Mouse (Mus musculus) forebrain, postnatal 0 days (tissue): ENCODE data around the gene Tirap. TPM values are rescaled to one million over a fixed set of nuclear protein-coding genes. Genes with fewer than 3 reads are reported as not detected.

Experiments used
- ATAC-seq: fragments of 200-750 bp; cut with Nextera tagmentation; 2 replicates; pipeline ENCODE4 v1.8.0; 2017; ENCODE audit warnings: mild to moderate bottlenecking, moderate library complexity
- DNase-seq: peaks from one replicate; pipeline ENCODE4 v3.0.0-alpha.2; 2015
- H3K27ac ChIP-seq: fragments of 300-500 bp; sonication (generic); 2 replicates; pipeline ENCODE4 v1.5.1; 2014; ENCODE audit warnings: low read depth, mild to moderate bottlenecking, antibody characterized with exemption, low read length, moderate library complexity, mixed read lengths
- H3K27me3 ChIP-seq: fragments of 300-500 bp; sonication (generic); 2 replicates; pipeline ENCODE4 v1.6.1; 2014; ENCODE audit warnings: mild to moderate bottlenecking, low read length, mixed read lengths; ENCODE audit not compliant: insufficient read depth
- H3K36me3 ChIP-seq: fragments of 300-500 bp; sonication (generic); 2 replicates; pipeline ENCODE4 v1.6.1; 2014; ENCODE audit warnings: mild to moderate bottlenecking, moderate library complexity; ENCODE audit not compliant: insufficient read depth
- H3K4me1 ChIP-seq: fragments of 300-500 bp; sonication (generic); 2 replicates; pipeline ENCODE4 v1.6.1; 2014; ENCODE audit warnings: antibody characterized with exemption; ENCODE audit not compliant: insufficient read depth
- H3K4me2 ChIP-seq: fragments of 300-500 bp; sonication (generic); 2 replicates; pipeline ENCODE4 v1.6.1; 2014; ENCODE audit warnings: low read depth, mild to moderate bottlenecking, moderate library complexity
- H3K4me3 ChIP-seq: fragments of 300-500 bp; sonication (generic); 2 replicates; pipeline ENCODE4 v1.5.1; 2014; ENCODE audit warnings: low read depth, low read length, mixed read lengths
- H3K9ac ChIP-seq: fragments of 300-500 bp; sonication (generic); 2 replicates; pipeline ENCODE4 v1.6.1; 2014; ENCODE audit warnings: mild to moderate bottlenecking
- H3K9me3 ChIP-seq: fragments of 300-500 bp; sonication (generic); 2 replicates; pipeline ENCODE4 v1.6.1; 2016; ENCODE audit warnings: low read length
- CTCF ChIP-seq: sonication (generic); IDR thresholded peaks from 2 replicates; pipeline ENCODE4 v1.5.1; 2016; ENCODE audit warnings: antibody characterized with exemption, control low read depth, low read depth
- WGBS: fragments of 180-500 bp; shearing (Covaris S2); extraction: QIAGEN DNeasy Blood & Tissue Kit; methylation state at CpG from one replicate; pipeline ENCODE4 v1.1.7; 2014; 5-methylcytosine and 5-hydroxymethylcytosine counted together
- polyA plus RNA-seq: library from polyadenylated mRNA; unstranded; fragments of >200 nt; fragmentation: Nextera tagmentation; extraction: Ambion mirVana; gene quantifications from 2 replicates; pipeline ENCODE4 v1.2.1, GENCODE M21; 2015
- total RNA-seq: library from RNA; depleted of rRNA; stranded (reverse); fragments of >200 nt; gene quantifications from 2 replicates; pipeline ENCODE4 v1.2.3, GENCODE M21; 2014

Gene Tirap
- total and polyA plus RNA-seq, 2 experiments from 2014 or later, result 2.0 to 2.1 TPM

DNA sequence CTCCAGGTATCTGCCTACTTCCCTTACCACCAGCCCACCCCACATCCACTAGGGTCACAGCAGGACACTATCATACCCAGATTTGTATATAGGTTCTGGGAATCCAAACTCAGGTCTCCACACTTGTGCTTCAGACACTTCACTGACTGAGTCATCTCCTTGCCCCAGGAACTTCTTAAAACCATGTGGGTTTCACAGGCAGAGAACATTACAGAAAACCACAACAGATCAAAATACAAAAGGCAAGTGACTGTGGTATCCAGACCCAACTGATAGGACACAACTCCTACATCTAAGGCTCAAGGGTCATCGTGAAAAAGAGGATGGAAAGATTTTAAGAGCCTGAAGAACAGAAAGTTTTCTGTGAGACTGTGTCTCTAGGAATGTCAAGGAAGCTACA is 26.8 kb downstream of the Tirap start:
- ATAC-seq, result no peak
- H3K27ac ChIP-seq, result no peak overlapping the region
- no peaks in the 10 kb centered on the region for H3K9me3 ChIP-seq
- no peak for TF ChIP-seq CTCF
- H3K4me3 ChIP-seq, result no peak overlapping the region
- H3K36me3 ChIP-seq, result peaks cover 13% of the 10 kb centered on the region
- H3K4me1 ChIP-seq, result no peaks in the 10 kb centered on the region
- H3K4me2 ChIP-seq, result no peak overlapping the region
- H3K9ac ChIP-seq, result no peak overlapping the region
- DNase-seq, result no peak
- 93% methylated on average over 1 of the region's 1 CpGs for WGBS
- no peaks in the 10 kb centered on the region for H3K27me3 ChIP-seq

DNA sequence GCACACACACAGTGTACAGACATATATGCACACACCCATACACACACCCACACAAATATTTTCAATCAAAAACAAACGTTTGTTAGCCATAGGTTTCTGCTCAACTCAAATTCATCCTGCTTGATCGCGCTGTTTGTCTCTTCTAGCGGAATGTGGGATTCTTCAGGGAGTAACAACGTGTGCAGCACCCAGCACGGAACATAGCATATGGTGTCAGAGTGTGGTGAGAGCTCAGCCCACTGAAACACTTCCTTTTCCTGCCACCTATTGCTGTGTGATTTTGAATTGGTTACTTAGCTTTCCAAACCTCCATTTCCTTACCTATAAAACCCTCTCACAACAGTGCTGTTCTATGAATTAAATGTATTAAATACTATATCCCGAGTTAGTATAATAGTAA is 30.0 kb downstream of the Tirap start:
- TF ChIP-seq CTCF, result no peak
- H3K36me3 ChIP-seq, result peaks cover 13% of the 10 kb centered on the region
- WGBS, result 90% methylated on average over 7 of the region's 7 CpGs
- H3K27me3 ChIP-seq, result no peaks in the 10 kb centered on the region
- H3K4me3 ChIP-seq, result no peak overlapping the region
- no peaks in the 10 kb centered on the region for H3K9me3 ChIP-seq
- no peaks in the 10 kb centered on the region for H3K4me1 ChIP-seq
- DNase-seq (no peak), ATAC-seq (no peak)
- no peak overlapping the region for H3K9ac ChIP-seq
- H3K4me2 ChIP-seq, result no peak overlapping the region
- no peak overlapping the region for H3K27ac ChIP-seq

DNA sequence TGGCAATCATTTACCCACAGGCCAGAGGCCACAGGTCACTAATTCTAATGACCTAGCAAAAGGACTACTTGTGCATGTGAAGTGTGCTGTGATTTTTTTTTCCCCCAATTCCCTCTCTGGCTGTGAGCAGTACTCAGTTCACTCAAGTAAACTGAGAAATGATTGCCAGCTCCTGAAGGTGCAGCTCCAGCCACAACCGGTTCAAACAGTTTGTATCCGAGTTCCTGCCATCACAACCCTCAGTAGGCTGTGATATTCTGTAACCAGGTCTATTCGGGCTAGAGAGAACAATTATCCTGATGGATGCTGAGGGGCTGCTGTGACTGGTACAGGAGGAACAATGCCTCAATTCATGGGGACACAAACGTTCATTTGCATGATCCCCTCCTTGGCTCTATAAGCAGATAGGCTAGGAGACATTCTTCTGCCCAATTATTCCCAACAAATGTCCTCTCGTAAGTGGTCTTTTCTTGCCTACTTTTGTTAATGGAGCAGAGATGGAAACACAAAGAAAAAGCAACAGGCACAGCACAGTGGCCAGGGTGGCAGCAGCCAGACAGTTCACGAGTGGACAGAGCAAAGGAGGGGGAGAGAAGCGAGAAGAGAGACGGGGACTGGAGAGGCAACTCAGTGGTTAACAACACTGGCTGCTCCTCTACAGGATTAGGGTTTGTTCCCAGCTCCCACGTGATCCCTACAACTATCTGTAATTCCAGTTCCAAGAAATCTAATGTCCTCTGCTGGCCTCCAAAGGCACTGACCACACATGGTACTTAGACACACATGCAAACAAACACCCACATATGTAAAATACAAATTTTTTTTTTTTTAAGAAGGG is 33.1 kb downstream of the Tirap start:
- Histone ChIP-seq H3K9me3 (no peaks in the 10 kb centered on the region), H3K27ac (no peak overlapping the region), H3K9ac (no peak overlapping the region), H3K4me3 (no peak overlapping the region), H3K36me3 (peaks cover 13% of the 10 kb centered on the region), H3K4me2 (no peak overlapping the region), H3K27me3 (no peaks in the 10 kb centered on the region), H3K4me1 (no peaks in the 10 kb centered on the region)
- peak; percentile 3; the same call in 1 of the 2 replicates for TF ChIP-seq CTCF
- DNase-seq (peak; percentile 10), ATAC-seq (peak; percentile 71)
- WGBS, result 11% methylated on average over 9 of the region's 9 CpGs

DNA sequence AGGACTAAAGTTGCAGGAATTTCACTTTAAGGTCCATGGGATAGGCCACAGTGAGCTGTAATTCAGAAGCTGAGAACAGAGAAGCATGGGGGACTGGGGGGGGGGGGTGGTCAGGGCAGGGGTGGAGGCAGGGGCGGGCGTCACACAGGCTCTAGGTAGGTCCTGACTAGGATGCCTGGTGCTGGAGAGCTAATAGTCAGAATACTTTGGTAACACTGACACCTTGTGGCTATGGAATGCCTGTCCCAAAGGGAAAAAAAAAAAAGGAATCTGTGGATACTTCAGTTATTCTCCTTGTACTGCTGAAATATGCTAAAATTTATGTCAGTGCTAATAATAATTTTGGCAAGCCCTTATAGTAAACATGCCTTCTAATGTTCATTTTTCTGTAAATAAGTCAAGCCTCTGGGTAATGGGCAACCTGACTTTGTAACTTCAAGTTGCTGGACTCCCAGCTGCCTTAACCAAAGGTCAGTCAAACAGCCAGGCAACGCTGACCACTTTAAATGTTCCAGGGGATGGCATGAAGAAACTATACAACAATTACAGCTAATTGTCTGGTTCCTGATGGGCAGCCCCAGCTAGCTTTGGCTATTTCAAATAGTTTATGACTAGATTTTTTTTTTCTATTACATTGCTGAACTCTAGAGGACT is 33.8 kb downstream of the Tirap start:
- no peaks in the 10 kb centered on the region for H3K27me3 ChIP-seq
- peaks cover 13% of the 10 kb centered on the region for H3K36me3 ChIP-seq
- peak; percentile 78 for TF ChIP-seq CTCF
- H3K4me1 ChIP-seq, result no peaks in the 10 kb centered on the region
- 11% methylated on average over 3 of the region's 3 CpGs for WGBS
- H3K9ac ChIP-seq, result no peak overlapping the region
- H3K4me2 ChIP-seq, result no peak overlapping the region
- H3K27ac ChIP-seq, result no peak overlapping the region
- no peaks in the 10 kb centered on the region for H3K9me3 ChIP-seq
- DNase-seq (peak; percentile 70), ATAC-seq (peak; percentile 74; the same call in 1 of the 2 replicates)
- no peak overlapping the region for H3K4me3 ChIP-seq

DNA sequence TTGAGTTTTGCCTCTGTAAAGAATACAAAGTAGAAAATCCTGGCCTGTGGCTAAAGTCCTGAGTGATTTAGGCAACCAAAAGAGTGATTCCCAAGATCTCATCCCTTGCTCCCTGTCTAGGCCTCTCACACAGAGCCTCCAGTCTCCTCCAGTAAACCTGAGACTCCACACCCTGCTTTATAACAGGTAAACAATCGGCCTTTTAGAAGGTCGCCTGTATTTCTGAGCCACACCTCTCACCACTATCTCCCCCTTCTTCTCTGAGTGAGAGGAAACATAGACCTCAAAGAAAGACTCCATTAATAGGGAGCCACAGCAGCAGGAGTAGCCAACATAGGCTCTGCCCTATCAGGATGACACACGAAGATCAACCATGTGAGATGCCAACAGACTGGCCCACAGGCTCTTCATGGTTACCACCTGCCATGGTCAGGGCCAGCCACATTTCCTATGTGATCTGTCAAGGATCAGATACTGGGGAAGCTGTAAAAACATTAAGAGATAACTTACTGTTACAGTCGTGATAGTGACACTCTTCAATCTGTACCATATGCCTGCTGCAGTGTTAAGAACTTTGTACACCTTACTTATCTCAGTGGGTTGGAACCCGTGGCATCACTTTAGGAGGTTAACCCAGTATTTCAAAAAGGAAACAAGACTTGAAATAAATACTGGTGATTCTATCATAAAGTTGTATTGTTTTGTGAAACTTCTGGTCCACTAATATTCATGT is 35.8 kb downstream of the Tirap start:
- ATAC-seq, result no peak
- Histone ChIP-seq H3K4me3 (no peak overlapping the region), H3K4me2 (no peak overlapping the region), H3K9ac (no peak overlapping the region), H3K36me3 (0 out of 2 replicates have a peak, but pooled peaks cover 2% of the 10 kb centered on the region), H3K27ac (no peak overlapping the region), H3K9me3 (no peaks in the 10 kb centered on the region), H3K4me1 (no peaks in the 10 kb centered on the region), H3K27me3 (no peaks in the 10 kb centered on the region)
- DNase-seq, result no peak
- 84% methylated on average over 5 of the region's 5 CpGs for WGBS
- TF ChIP-seq CTCF, result no peak

DNA sequence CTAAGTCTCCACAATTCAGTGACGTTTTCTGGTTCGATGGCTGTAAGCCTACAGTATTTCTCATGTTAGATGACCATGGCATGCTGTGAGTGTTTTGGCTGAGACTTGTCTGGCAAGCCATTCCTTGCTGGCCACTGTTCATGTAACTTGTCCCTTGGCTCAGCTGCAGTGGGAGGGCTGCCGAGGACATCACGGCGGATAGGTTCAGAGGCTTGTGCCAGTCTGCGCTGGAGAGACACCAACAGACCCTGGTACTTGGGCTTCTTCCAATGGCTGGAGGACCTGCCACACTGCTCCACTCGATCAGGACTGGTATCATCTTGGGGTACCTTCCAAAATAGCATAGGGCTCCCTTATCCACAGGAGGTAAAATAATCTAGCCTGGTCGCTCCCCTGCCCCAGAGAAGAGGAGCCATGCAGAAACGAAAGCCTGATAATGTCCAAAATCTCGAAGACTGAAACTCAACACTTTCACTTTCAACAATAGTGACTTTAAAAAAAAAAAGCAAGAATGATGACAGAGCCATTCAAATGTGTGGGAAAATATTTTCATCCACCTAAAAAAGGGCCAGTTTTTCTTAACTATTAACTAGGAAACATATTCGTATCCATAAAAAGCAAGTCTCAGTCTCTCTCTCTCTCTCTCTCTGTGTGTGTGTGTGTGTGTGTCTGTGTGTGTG is 36.9 kb downstream of the Tirap start:
- Histone ChIP-seq H3K4me2 (no peak overlapping the region), H3K4me3 (no peak overlapping the region), H3K36me3 (no peaks in the 10 kb centered on the region), H3K9ac (no peak overlapping the region), H3K4me1 (no peaks in the 10 kb centered on the region), H3K9me3 (no peaks in the 10 kb centered on the region), H3K27ac (no peak overlapping the region), H3K27me3 (no peaks in the 10 kb centered on the region)
- WGBS, result 68% methylated on average over 11 of the region's 11 CpGs
- peak; percentile 32 for DNase-seq
- no peak for ATAC-seq
- no peak for TF ChIP-seq CTCF
